Mouse (Mus musculus): ENCODE data around the gene Galnt16. TPM values are rescaled to one million over a fixed set of nuclear protein-coding genes. Genes with fewer than 3 reads are reported as not detected.

Gene Galnt16
- polyA plus RNA-seq, 1 experiment, result not detected

- Histone ChIP-seq H3K4me1 (ENCODE audit: control insufficient read depth, insufficient read depth, low read length) (peaks cover 15% of the 10 kb centered on the region), H3K4me3 (ENCODE audit: insufficient read depth, low read length) (peak within 1 kb of the TSS; percentile 79), H3K27ac (ENCODE audit: insufficient read depth, low read depth, low read length) (peak within 1 kb of the TSS; percentile 74)
- no peak for TF ChIP-seq POLR2A (IDR thresholded peaks at IDR 0.05; ENCODE audit: borderline replicate concordance, low read depth, low read length)
- TF ChIP-seq CTCF (IDR thresholded peaks at IDR 0.05; ENCODE audit: low read depth, low read length), result no peak
Observed at GRCm38 (mm10) chr12:80643693-80644505, 125.8 kb downstream of the Galnt16 start, which contains the start of the genes Slc39a9 and Erh. TSS of gene Slc39a9 (plus strand) at chr12:80643883. TSS of gene Erh (minus strand) at chr12:80644341.

- Histone ChIP-seq H3K4me3 (ENCODE audit: insufficient read depth, low read length) (peak overlapping the region; percentile 79), H3K4me1 (ENCODE audit: control insufficient read depth, insufficient read depth, low read length) (peaks cover 15% of the 10 kb centered on the region), H3K27ac (ENCODE audit: insufficient read depth, low read depth, low read length) (no peak overlapping the region; the same call in 1 of the 2 replicates)
- TF ChIP-seq CTCF (IDR thresholded peaks at IDR 0.05; ENCODE audit: low read depth, low read length) (no peak), POLR2A (IDR thresholded peaks at IDR 0.05; ENCODE audit: borderline replicate concordance, low read depth, low read length) (no peak)
Observed at GRCm38 (mm10) chr12:80644506-80644868, 126.4 kb downstream of the Galnt16 start.

GRCm38 (mm10) chr12:80646377-80646776 lies 128.3 kb downstream of the Galnt16 start:
- Histone ChIP-seq H3K4me3 (ENCODE audit: insufficient read depth, low read length) (no peak overlapping the region), H3K4me1 (ENCODE audit: control insufficient read depth, insufficient read depth, low read length) (peaks cover 15% of the 10 kb centered on the region), H3K27ac (ENCODE audit: insufficient read depth, low read depth, low read length) (no peak overlapping the region)
- TF ChIP-seq POLR2A (IDR thresholded peaks at IDR 0.05; ENCODE audit: borderline replicate concordance, low read depth, low read length) (no peak), CTCF (IDR thresholded peaks at IDR 0.05; ENCODE audit: low read depth, low read length) (no peak)

GRCm38 (mm10) chr12:80653951-80654658 lies 136.0 kb downstream of the Galnt16 start:
- no peak overlapping the region for H3K4me3 ChIP-seq (ENCODE audit: insufficient read depth, low read length)
- TF ChIP-seq POLR2A (IDR thresholded peaks at IDR 0.05; ENCODE audit: borderline replicate concordance, low read depth, low read length), result no peak
- no peak for TF ChIP-seq CTCF (IDR thresholded peaks at IDR 0.05; ENCODE audit: low read depth, low read length)
- peaks cover 2% of the 10 kb centered on the region; the same call in 1 of the 2 replicates for H3K4me1 ChIP-seq (ENCODE audit: control insufficient read depth, insufficient read depth, low read length)
- H3K27ac ChIP-seq (ENCODE audit: insufficient read depth, low read depth, low read length), result no peak overlapping the region

- Histone ChIP-seq H3K27ac (ENCODE audit: insufficient read depth, low read depth, low read length) (no peak overlapping the region), H3K4me3 (ENCODE audit: insufficient read depth, low read length) (no peak overlapping the region), H3K4me1 (ENCODE audit: control insufficient read depth, insufficient read depth, low read length) (peaks cover 2% of the 10 kb centered on the region; the same call in 1 of the 2 replicates)
- no peak for TF ChIP-seq POLR2A (IDR thresholded peaks at IDR 0.05; ENCODE audit: borderline replicate concordance, low read depth, low read length)
- no peak for TF ChIP-seq CTCF (IDR thresholded peaks at IDR 0.05; ENCODE audit: low read depth, low read length)
Observed at GRCm38 (mm10) chr12:80654659-80655025, 136.6 kb downstream of the Galnt16 start.

- H3K27ac ChIP-seq (ENCODE audit: insufficient read depth, low read depth, low read length), result no peak overlapping the region
- no peak for TF ChIP-seq CTCF (IDR thresholded peaks at IDR 0.05; ENCODE audit: low read depth, low read length)
- no peak for TF ChIP-seq POLR2A (IDR thresholded peaks at IDR 0.05; ENCODE audit: borderline replicate concordance, low read depth, low read length)
- no peak overlapping the region for H3K4me3 ChIP-seq (ENCODE audit: insufficient read depth, low read length)
- H3K4me1 ChIP-seq (ENCODE audit: control insufficient read depth, insufficient read depth, low read length), result peaks cover 10% of the 10 kb centered on the region
Observed at GRCm38 (mm10) chr12:80658661-80659060, 140.6 kb downstream of the Galnt16 start.

- Histone ChIP-seq H3K4me3 (ENCODE audit: insufficient read depth, low read length) (no peak overlapping the region), H3K27ac (ENCODE audit: insufficient read depth, low read depth, low read length) (no peak overlapping the region), H3K4me1 (ENCODE audit: control insufficient read depth, insufficient read depth, low read length) (peaks cover 10% of the 10 kb centered on the region)
- TF ChIP-seq POLR2A (IDR thresholded peaks at IDR 0.05; ENCODE audit: borderline replicate concordance, low read depth, low read length) (no peak), CTCF (IDR thresholded peaks at IDR 0.05; ENCODE audit: low read depth, low read length) (no peak)
Observed at GRCm38 (mm10) chr12:80662322-80662721, 144.2 kb downstream of the Galnt16 start.

- Histone ChIP-seq H3K27ac (ENCODE audit: insufficient read depth, low read depth, low read length) (no peak overlapping the region), H3K4me3 (ENCODE audit: insufficient read depth, low read length) (no peak overlapping the region), H3K4me1 (ENCODE audit: control insufficient read depth, insufficient read depth, low read length) (peaks cover 17% of the 10 kb centered on the region)
- TF ChIP-seq CTCF (IDR thresholded peaks at IDR 0.05; ENCODE audit: low read depth, low read length) (no peak), POLR2A (IDR thresholded peaks at IDR 0.05; ENCODE audit: borderline replicate concordance, low read depth, low read length) (no peak)
Observed at GRCm38 (mm10) chr12:80663935-80664334, 145.9 kb downstream of the Galnt16 start.

- H3K4me3 ChIP-seq (ENCODE audit: insufficient read depth, low read length), result no peak overlapping the region
- 0 out of 2 replicates have a peak overlapping the region, but pooled peaks have one; percentile 43 for H3K27ac ChIP-seq (ENCODE audit: insufficient read depth, low read depth, low read length)
- peaks cover 12% of the 10 kb centered on the region for H3K4me1 ChIP-seq (ENCODE audit: control insufficient read depth, insufficient read depth, low read length)
- TF ChIP-seq CTCF (IDR thresholded peaks at IDR 0.05; ENCODE audit: low read depth, low read length), result no peak
- TF ChIP-seq POLR2A (IDR thresholded peaks at IDR 0.05; ENCODE audit: borderline replicate concordance, low read depth, low read length), result no peak
Observed at GRCm38 (mm10) chr12:80668391-80668790, 150.3 kb downstream of the Galnt16 start.

- H3K4me3 ChIP-seq (ENCODE audit: insufficient read depth, low read length), result no peak overlapping the region
- no peak overlapping the region for H3K27ac ChIP-seq (ENCODE audit: insufficient read depth, low read depth, low read length)
- TF ChIP-seq CTCF (IDR thresholded peaks at IDR 0.05; ENCODE audit: low read depth, low read length), result peak; percentile 63
- TF ChIP-seq POLR2A (IDR thresholded peaks at IDR 0.05; ENCODE audit: borderline replicate concordance, low read depth, low read length), result no peak
- peaks cover 6% of the 10 kb centered on the region for H3K4me1 ChIP-seq (ENCODE audit: control insufficient read depth, insufficient read depth, low read length)
Observed at GRCm38 (mm10) chr12:80673170-80673569, 155.1 kb downstream of the Galnt16 start.

Other genes starting within 250 kb of the Galnt16 start
- 18.0 and 18.1 TPM in 2 replicates for gene Dcaf5, start 81.7 kb upstream of the Galnt16 start, polyA plus RNA-seq (2012; ENCODE audit: insufficient read depth, insufficient read length, missing spikeins)
- 14.5 and 15.8 TPM in 2 replicates for gene Exd2, start 55.2 kb upstream of the Galnt16 start, polyA plus RNA-seq (2012; ENCODE audit: insufficient read depth, insufficient read length, missing spikeins)
- 22.0 and 25.9 TPM in 2 replicates for gene Slc39a9, start 125.6 kb downstream of the Galnt16 start, polyA plus RNA-seq (2012; ENCODE audit: insufficient read depth, insufficient read length, missing spikeins)
- gene Erh, start 126.1 kb downstream of the Galnt16 start, polyA plus RNA-seq (2012; ENCODE audit: insufficient read depth, insufficient read length, missing spikeins), result 30.6 and 31.9 TPM in 2 replicates
- gene Plekhd1, start 174.3 kb downstream of the Galnt16 start, polyA plus RNA-seq (2012; ENCODE audit: insufficient read depth, insufficient read length, missing spikeins), result not detected in 2 replicates
- gene Ccdc177, start 242.4 kb downstream of the Galnt16 start, polyA plus RNA-seq (2012; ENCODE audit: insufficient read depth, insufficient read length, missing spikeins), result not detected in 2 replicates